Mouse (Mus musculus) kidney, embryonic 14.5 days (tissue): Measurements from ENCODE around the gene Nrxn1. TPM values are rescaled to one million over a fixed set of nuclear protein-coding genes. Genes with fewer than 3 reads are reported as not detected.

Experiments
- ATAC-seq: fragments of 200-750 bp; cut with Nextera tagmentation; 2 replicates; pipeline ENCODE4 v1.8.0; 2017; ENCODE audit warnings: moderate number of reproducible peaks, mild to moderate bottlenecking, moderate TSS enrichment, moderate library complexity; ENCODE audit not compliant: low FRiP score, low TSS enrichment
- H3K27ac ChIP-seq: fragments of 300-500 bp; sonication (generic); 2 replicates; pipeline ENCODE4 v1.5.1; 2014; ENCODE audit warnings: low read depth, mild to moderate bottlenecking, low read length, moderate library complexity, mixed read lengths
- H3K27me3 ChIP-seq: fragments of 300-500 bp; sonication (generic); 2 replicates; pipeline ENCODE4 v1.6.1; 2014; ENCODE audit warnings: mild to moderate bottlenecking, low read length; ENCODE audit not compliant: control insufficient read depth, insufficient read depth
- H3K36me3 ChIP-seq: fragments of 300-500 bp; sonication (generic); 2 replicates; pipeline ENCODE4 v1.6.1; 2014; ENCODE audit warnings: low read length, mixed read lengths; ENCODE audit not compliant: control insufficient read depth, insufficient read depth
- H3K4me1 ChIP-seq: fragments of 300-500 bp; sonication (generic); 2 replicates; pipeline ENCODE4 v1.6.1; 2014; ENCODE audit warnings: low read length, mixed read lengths; ENCODE audit not compliant: control insufficient read depth, insufficient read depth
- H3K4me2 ChIP-seq: fragments of 300-500 bp; sonication (generic); replicated peaks from 2 replicates; pipeline ENCODE4 v1.6.1; 2014; ENCODE audit warnings: low read depth, mild to moderate bottlenecking, low read length
- H3K4me3 ChIP-seq: fragments of 300-500 bp; sonication (generic); 2 replicates; pipeline ENCODE4 v1.5.1; 2014; ENCODE audit warnings: mild to moderate bottlenecking, low read length
- H3K9ac ChIP-seq: fragments of 300-500 bp; sonication (generic); 2 replicates; pipeline ENCODE4 v1.6.1; 2014; ENCODE audit warnings: low read depth, mild to moderate bottlenecking, low read length, moderate library complexity
- H3K9me3 ChIP-seq: fragments of 300-500 bp; sonication (generic); 2 replicates; pipeline ENCODE4 v1.6.1; 2016; ENCODE audit warnings: low read length; ENCODE audit not compliant: control insufficient read depth
- WGBS: fragments of 180-500 bp; shearing (Covaris S2); extraction: QIAGEN DNeasy Blood & Tissue Kit; methylation state at CpG from one replicate; pipeline ENCODE4 v1.1.7; 2014; 5-methylcytosine and 5-hydroxymethylcytosine counted together
- polyA plus RNA-seq: library from polyadenylated mRNA; unstranded; fragments of >200 nt; fragmentation: Nextera tagmentation; extraction: Ambion mirVana; gene quantifications from 2 replicates; pipeline ENCODE4 v1.2.1, GENCODE M21; 2014

Nrxn1 gene
- polyA plus RNA-seq, 1 experiment from 2014 or later: 10.1 TPM

DNA sequence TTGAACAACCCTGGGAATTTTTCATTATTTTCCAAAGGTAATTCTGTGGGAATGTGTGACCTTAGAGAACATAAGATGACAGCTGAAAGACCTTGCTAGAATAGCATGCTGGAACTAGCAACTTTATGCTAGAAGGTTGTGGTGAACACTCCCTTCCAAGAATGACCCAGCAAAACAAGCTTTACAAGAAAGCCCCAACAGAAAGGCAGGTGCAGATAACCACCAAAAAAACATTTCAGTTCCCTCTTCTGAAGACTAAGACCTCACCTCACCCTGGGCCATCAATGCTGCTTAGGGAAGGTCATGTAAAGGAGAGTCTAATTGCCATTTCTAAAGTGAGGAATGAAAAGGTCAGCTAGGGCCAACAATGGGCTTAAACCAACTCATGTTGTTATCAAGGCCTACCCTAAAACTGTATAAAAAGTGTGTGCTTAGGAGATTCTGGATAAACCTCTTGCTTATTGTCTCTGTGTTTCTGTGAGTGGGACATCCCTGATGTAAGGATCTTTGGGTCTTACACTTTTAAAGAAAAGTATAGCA, 249.7 kb downstream of the Nrxn1 start:
- Histone ChIP-seq H3K4me2 (no peak overlapping the region), H3K4me3 (no peak overlapping the region), H3K36me3 (no peaks in the 10 kb centered on the region), H3K27ac (no peak overlapping the region), H3K9me3 (no peaks in the 10 kb centered on the region), H3K4me1 (no peaks in the 10 kb centered on the region), H3K9ac (no peak overlapping the region), H3K27me3 (no peaks in the 10 kb centered on the region)
- ATAC-seq: no peak

DNA sequence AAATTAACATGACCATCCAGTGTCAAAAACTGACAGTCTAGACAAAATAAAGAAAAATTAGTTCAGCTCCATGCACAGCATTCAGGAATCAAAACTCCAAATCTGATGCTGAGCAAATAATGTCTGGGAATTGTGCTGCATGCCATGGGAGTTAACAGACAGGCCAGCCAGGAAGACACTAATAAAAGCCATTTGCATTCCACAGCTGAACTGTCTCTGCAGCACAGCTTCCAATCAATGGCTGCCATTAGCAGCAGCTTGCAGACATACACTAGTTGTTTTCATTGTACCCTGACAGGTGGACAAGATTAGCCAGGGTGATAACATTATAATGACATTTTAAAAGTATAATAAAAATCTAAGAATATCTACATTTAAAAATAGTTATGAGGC, 255.9 kb downstream of the Nrxn1 start:
- H3K9ac ChIP-seq: no peak overlapping the region
- no peak overlapping the region for H3K27ac ChIP-seq
- no peak for ATAC-seq
- no peaks in the 10 kb centered on the region for H3K9me3 ChIP-seq
- H3K4me1 ChIP-seq: no peaks in the 10 kb centered on the region
- H3K4me2 ChIP-seq: no peak overlapping the region
- no peak overlapping the region for H3K4me3 ChIP-seq
- H3K27me3 ChIP-seq: no peaks in the 10 kb centered on the region
- H3K36me3 ChIP-seq: no peaks in the 10 kb centered on the region

DNA sequence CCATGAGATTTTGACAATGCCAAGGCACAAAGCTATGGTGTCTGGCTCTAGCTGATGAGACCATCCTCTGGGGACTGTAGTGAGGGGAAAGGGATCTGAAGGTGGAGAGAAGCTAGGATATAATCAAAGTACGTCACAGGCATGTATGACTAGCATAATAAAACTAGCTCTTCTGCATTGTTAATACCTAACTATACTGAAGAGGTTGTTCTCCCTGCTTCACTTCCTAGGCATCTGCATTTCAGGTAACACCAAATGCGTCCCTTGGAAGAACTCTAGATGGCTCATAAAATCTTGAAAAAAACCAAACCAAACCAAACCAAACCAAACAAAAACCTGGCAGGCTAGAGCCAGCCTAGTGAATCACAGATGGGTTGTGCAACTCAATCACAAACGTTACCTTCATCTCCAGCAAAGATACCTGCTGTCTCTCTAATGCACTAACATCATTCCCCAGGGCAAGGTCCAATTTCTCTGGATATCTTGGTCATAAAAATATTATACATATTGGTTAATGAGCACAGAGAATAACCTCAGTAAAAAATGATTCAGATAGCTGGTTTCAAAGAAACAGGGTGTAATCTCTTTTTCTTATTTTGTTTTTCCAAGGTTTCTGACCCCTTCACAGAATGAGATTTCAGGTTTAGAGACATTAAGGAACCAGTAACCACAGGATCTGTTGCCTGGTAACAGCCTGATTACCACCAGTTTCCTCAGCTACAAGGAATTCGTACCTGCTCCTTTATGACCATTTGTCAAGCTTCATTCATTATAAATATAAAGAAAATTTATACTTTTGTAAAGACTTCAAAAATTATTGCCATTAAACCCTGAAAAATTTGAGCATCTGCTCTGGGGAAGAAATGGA, 256.5 kb downstream of the Nrxn1 start:
- no peaks in the 10 kb centered on the region for H3K27me3 ChIP-seq
- no peak overlapping the region for H3K4me3 ChIP-seq
- ATAC-seq: no peak

DNA sequence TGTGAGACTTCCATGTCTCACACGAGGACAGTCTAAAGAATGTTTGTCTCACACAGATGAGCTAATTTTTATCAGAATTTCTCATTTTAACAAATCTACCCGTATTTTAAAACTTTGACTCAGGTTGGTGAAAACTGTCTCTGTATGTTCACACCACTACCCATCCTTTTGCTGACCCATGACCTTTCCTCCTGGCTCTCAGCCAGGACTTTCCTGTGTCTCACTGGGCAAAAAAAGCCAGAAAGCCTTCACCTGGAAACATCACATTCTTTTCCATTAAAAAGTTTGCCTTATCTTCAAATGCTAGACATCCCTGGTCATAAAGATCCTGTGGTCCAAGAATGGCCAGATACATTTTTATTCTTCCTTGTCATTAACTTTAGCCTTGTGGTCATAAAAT, 274.5 kb downstream of the Nrxn1 start:
- Histone ChIP-seq H3K9ac (no peak overlapping the region), H3K4me1 (no peaks in the 10 kb centered on the region), H3K4me2 (no peak overlapping the region), H3K27ac (no peak overlapping the region), H3K27me3 (no peaks in the 10 kb centered on the region), H3K4me3 (no peak overlapping the region), H3K9me3 (no peaks in the 10 kb centered on the region), H3K36me3 (no peaks in the 10 kb centered on the region)
- ATAC-seq: no peak
- WGBS: 73% methylated on average over 2 of the region's 2 CpGs

More for the DNA sequence above, 256.5 kb downstream of the Nrxn1 start:
- Histone ChIP-seq H3K36me3 (no peaks in the 10 kb centered on the region), H3K27ac (no peak overlapping the region), H3K9ac (no peak overlapping the region), H3K9me3 (no peaks in the 10 kb centered on the region), H3K4me2 (no peak overlapping the region), H3K4me1 (no peaks in the 10 kb centered on the region)
- 42% methylated on average over 4 of the region's 4 CpGs for WGBS

DNA sequence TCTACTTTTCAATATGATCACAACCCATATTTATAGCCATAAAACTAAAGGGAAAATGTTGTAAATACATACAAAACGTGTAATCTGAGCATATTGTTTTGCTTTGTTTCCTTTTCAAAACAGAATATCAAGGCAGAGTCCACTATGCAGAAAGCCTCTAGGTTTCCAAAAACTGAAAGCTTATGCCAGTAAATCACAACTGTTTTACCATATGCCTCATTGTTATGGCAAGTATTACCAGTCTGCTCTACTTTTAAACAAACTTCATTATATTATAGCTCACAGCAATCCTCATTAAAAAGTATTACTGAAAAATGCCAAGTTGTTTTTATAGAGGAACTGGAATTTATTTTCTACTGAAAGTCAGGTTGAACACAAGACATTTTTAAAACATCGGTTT, 275.0 kb downstream of the Nrxn1 start:
- no peaks in the 10 kb centered on the region for H3K36me3 ChIP-seq
- H3K27me3 ChIP-seq: no peaks in the 10 kb centered on the region
- H3K4me2 ChIP-seq: no peak overlapping the region
- H3K9me3 ChIP-seq: no peaks in the 10 kb centered on the region
- H3K27ac ChIP-seq: no peak overlapping the region
- H3K4me1 ChIP-seq: no peaks in the 10 kb centered on the region
- no peak for ATAC-seq
- no peak overlapping the region for H3K4me3 ChIP-seq
- 76% methylated on average over 2 of the region's 2 CpGs for WGBS
- H3K9ac ChIP-seq: no peak overlapping the region

DNA sequence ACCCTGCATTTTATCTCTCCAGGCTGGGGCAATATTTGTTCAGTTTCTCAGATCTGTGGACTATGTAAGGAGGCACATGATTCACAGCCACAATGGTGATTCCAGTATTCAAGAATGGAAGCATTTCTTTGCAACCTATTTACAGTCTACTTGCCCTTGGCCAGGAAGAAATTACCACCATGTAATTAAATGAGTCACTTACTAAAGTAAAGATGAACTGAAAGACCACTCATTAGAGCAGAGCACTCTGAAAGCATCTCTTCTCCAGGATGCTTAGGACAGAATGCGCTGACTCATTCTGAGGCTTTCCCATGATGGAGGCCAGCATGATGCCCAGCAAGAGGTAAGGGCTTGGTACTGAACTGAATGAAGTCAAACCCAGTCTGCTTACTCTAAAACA, 277.6 kb downstream of the Nrxn1 start:
- no peaks in the 10 kb centered on the region for H3K36me3 ChIP-seq
- no peak overlapping the region for H3K27ac ChIP-seq
- 97% methylated on average over 1 of the region's 1 CpGs for WGBS
- no peaks in the 10 kb centered on the region for H3K4me1 ChIP-seq
- no peak overlapping the region for H3K4me2 ChIP-seq
- H3K9ac ChIP-seq: no peak overlapping the region
- no peaks in the 10 kb centered on the region; the same call in 1 of the 2 replicates for H3K9me3 ChIP-seq
- no peak overlapping the region for H3K4me3 ChIP-seq
- ATAC-seq: no peak
- no peaks in the 10 kb centered on the region for H3K27me3 ChIP-seq

DNA sequence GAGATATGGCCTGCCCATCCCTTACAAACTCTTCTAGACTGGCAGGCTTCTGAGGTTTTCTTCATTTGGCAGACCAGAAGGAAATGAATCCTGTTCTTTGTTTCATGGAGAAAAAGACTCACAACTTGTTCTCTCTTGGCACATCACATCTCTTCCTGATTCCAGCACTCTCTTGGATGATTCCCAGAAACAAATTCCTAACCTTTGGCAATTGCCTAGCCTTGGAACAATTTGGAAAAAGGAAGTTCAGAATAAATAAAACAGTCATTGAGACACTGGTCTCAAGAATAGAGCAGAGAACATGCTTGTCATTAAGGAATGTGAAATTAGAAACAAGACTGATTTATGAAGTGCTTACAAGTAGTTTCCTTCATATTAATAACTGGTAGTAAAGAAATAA, 279.1 kb downstream of the Nrxn1 start:
- H3K9me3 ChIP-seq: no peaks in the 10 kb centered on the region; the same call in 1 of the 2 replicates
- no peak overlapping the region for H3K4me2 ChIP-seq
- H3K4me3 ChIP-seq: no peak overlapping the region
- no peak for ATAC-seq
- 0 out of 2 replicates have a peak, but pooled peaks cover 5% of the 10 kb centered on the region for H3K4me1 ChIP-seq
- no peaks in the 10 kb centered on the region for H3K36me3 ChIP-seq
- no peaks in the 10 kb centered on the region for H3K27me3 ChIP-seq
- no peak overlapping the region for H3K9ac ChIP-seq
- H3K27ac ChIP-seq: no peak overlapping the region

DNA sequence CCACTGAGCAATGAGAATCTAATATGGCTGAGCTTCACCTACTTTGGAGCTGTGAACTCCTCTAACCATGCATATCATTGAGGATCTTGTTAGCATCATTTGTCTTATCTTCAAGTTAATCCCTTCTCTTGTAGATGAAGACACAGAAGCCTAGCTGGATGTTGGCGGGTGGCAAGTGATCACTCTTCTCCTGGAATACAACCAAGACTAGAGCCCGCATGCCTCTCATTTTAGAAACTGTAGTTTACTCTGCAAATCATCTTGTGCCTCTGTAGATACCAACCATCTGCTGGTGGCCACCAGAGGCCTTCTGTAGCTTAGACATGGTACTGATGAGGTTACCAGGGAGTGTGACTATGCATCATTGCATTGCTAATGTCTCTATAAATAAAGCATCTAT, 280.4 kb downstream of the Nrxn1 start:
- H3K4me1 ChIP-seq: 0 out of 2 replicates have a peak, but pooled peaks cover 9% of the 10 kb centered on the region
- H3K4me2 ChIP-seq: no peak overlapping the region
- H3K9ac ChIP-seq: no peak overlapping the region
- ATAC-seq: no peak
- no peak overlapping the region for H3K27ac ChIP-seq
- H3K4me3 ChIP-seq: no peak overlapping the region
- WGBS: 96% methylated on average over 2 of the region's 2 CpGs
- no peaks in the 10 kb centered on the region for H3K27me3 ChIP-seq
- no peaks in the 10 kb centered on the region; the same call in 1 of the 2 replicates for H3K9me3 ChIP-seq
- no peaks in the 10 kb centered on the region for H3K36me3 ChIP-seq
